Mouse (Mus musculus) kidney, embryonic 14.5 days (tissue): ENCODE measurements around the gene Ttyh3. TPM values are rescaled to one million over a fixed set of nuclear protein-coding genes. Genes with fewer than 3 reads are reported as not detected.

Experiments used
- ATAC-seq: fragments of 200-750 bp; cut with Nextera tagmentation; 2 replicates; pipeline ENCODE4 v1.8.0; 2017; ENCODE audit warnings: moderate number of reproducible peaks, mild to moderate bottlenecking, moderate TSS enrichment, moderate library complexity; ENCODE audit not compliant: low FRiP score, low TSS enrichment
- H3K27ac ChIP-seq: fragments of 300-500 bp; sonication (generic); 2 replicates; pipeline ENCODE4 v1.5.1; 2014; ENCODE audit warnings: low read depth, mild to moderate bottlenecking, low read length, moderate library complexity, mixed read lengths
- H3K27me3 ChIP-seq: fragments of 300-500 bp; sonication (generic); 2 replicates; pipeline ENCODE4 v1.6.1; 2014; ENCODE audit warnings: mild to moderate bottlenecking, low read length; ENCODE audit not compliant: control insufficient read depth, insufficient read depth
- H3K36me3 ChIP-seq: fragments of 300-500 bp; sonication (generic); 2 replicates; pipeline ENCODE4 v1.6.1; 2014; ENCODE audit warnings: low read length, mixed read lengths; ENCODE audit not compliant: control insufficient read depth, insufficient read depth
- H3K4me1 ChIP-seq: fragments of 300-500 bp; sonication (generic); 2 replicates; pipeline ENCODE4 v1.6.1; 2014; ENCODE audit warnings: low read length, mixed read lengths; ENCODE audit not compliant: control insufficient read depth, insufficient read depth
- H3K4me2 ChIP-seq: fragments of 300-500 bp; sonication (generic); replicated peaks from 2 replicates; pipeline ENCODE4 v1.6.1; 2014; ENCODE audit warnings: low read depth, mild to moderate bottlenecking, low read length
- H3K4me3 ChIP-seq: fragments of 300-500 bp; sonication (generic); 2 replicates; pipeline ENCODE4 v1.5.1; 2014; ENCODE audit warnings: mild to moderate bottlenecking, low read length
- H3K9ac ChIP-seq: fragments of 300-500 bp; sonication (generic); 2 replicates; pipeline ENCODE4 v1.6.1; 2014; ENCODE audit warnings: low read depth, mild to moderate bottlenecking, low read length, moderate library complexity
- H3K9me3 ChIP-seq: fragments of 300-500 bp; sonication (generic); 2 replicates; pipeline ENCODE4 v1.6.1; 2016; ENCODE audit warnings: low read length; ENCODE audit not compliant: control insufficient read depth
- WGBS: fragments of 180-500 bp; shearing (Covaris S2); extraction: QIAGEN DNeasy Blood & Tissue Kit; methylation state at CpG from one replicate; pipeline ENCODE4 v1.1.7; 2014; 5-methylcytosine and 5-hydroxymethylcytosine counted together
- polyA plus RNA-seq: library from polyadenylated mRNA; unstranded; fragments of >200 nt; fragmentation: Nextera tagmentation; extraction: Ambion mirVana; gene quantifications from 2 replicates; pipeline ENCODE4 v1.2.1, GENCODE M21; 2014

Ttyh3 gene
- polyA plus RNA-seq, 1 experiment from 2014 or later: 48.5 TPM

DNA sequence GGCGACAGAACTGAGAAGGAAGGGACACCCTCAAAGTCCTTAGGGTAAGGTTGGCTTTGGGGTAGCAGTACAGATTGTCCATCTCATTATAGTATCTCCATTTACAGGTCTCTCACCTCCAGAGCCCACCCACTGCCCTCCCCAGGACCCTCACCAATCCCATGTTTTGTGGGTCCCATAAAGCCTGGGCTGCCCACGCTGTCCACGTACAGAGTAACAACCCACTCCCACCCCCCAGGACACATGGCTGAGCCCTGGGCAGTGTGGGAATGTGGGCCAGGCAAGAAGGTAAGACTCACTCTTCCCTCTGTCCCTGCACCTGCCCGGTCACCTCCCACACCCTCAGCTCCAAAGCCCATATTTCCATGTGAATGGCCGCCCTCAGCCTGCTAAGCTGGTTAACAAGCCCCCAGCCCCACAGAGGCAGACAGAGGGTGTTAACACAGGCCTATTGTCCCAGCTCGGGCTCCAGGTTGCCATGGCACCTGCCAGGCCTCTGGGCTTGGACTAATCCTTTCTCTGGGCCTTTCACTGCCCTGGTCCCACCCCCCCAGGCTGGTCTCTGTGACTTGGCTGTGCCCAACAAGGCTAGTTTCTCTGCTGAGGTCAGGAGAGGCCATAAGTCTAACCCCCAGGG lies 65.0 kb downstream of the Ttyh3 start:
- H3K4me2 ChIP-seq: no peak overlapping the region
- 0 out of 2 replicates have a peak overlapping the region, but pooled peaks have one; percentile 4 for H3K9ac ChIP-seq
- no peaks in the 10 kb centered on the region for H3K9me3 ChIP-seq
- H3K27me3 ChIP-seq: no peaks in the 10 kb centered on the region
- H3K36me3 ChIP-seq: no peaks in the 10 kb centered on the region
- no peak for ATAC-seq
- WGBS: 25% methylated on average over 6 of the region's 6 CpGs
- peaks cover 46% of the 10 kb centered on the region for H3K4me1 ChIP-seq
- no peak overlapping the region for H3K4me3 ChIP-seq
- 0 out of 2 replicates have a peak overlapping the region, but pooled peaks have one; percentile 43 for H3K27ac ChIP-seq

- no peak overlapping the region for H3K4me2 ChIP-seq
- H3K4me1 ChIP-seq: peaks cover 51% of the 10 kb centered on the region
- H3K27ac ChIP-seq: 0 out of 2 replicates have a peak overlapping the region, but pooled peaks have one; percentile 32
These were observed 65.7 kb downstream of the Ttyh3 start for GRCm38 (mm10) chr5:140582995-140583731.

GRCm38 (mm10) chr5:140581569-140581968 lies 67.3 kb downstream of the Ttyh3 start:
- ATAC-seq: peak; percentile 78
- Histone ChIP-seq H3K4me1 (peaks cover 51% of the 10 kb centered on the region), H3K36me3 (no peaks in the 10 kb centered on the region), H3K9me3 (no peaks in the 10 kb centered on the region), H3K4me2 (no peak overlapping the region), H3K4me3 (no peak overlapping the region), H3K27me3 (no peaks in the 10 kb centered on the region), H3K27ac (peak overlapping the region; percentile 38; the same call in 1 of the 2 replicates), H3K9ac (no peak overlapping the region)
- 8% methylated on average over 5 of the region's 5 CpGs for WGBS

More at GRCm38 (mm10) chr5:140582995-140583731, 65.7 kb downstream of the Ttyh3 start:
- Histone ChIP-seq H3K36me3 (no peaks in the 10 kb centered on the region), H3K9ac (no peak overlapping the region), H3K9me3 (no peaks in the 10 kb centered on the region), H3K27me3 (no peaks in the 10 kb centered on the region), H3K4me3 (no peak overlapping the region)
- ATAC-seq: 0 out of 2 replicates have a peak, but pooled peaks have one; percentile 21
- 33% methylated on average over 8 of the region's 8 CpGs for WGBS

DNA sequence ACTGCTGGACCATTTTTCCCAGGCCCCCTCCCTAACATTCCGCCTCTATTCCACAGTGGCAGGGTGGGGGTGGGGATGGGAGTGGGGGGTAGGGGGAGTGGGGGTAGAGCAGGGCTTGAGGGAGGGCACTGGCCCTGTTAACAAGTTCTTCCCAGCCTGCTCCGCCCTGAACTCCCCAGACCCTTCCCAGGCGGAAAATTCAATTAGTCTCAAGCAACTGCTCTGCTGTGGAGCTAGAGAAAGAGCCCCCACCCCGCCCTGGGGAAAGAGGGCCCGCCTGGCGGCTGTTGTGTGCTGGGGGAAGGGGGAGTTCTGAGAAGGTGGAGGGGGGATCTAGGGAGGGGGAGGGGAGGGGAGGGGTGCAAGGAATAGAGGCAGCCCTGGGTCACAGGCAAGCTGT lies 69.1 kb downstream of the Ttyh3 start:
- no peaks in the 10 kb centered on the region for H3K36me3 ChIP-seq
- no peak overlapping the region for H3K9ac ChIP-seq
- peak; percentile 47; the same call in 1 of the 2 replicates for ATAC-seq
- no peak overlapping the region for H3K4me3 ChIP-seq
- H3K27ac ChIP-seq: peak overlapping the region; percentile 19
- peaks cover 51% of the 10 kb centered on the region for H3K4me1 ChIP-seq
- WGBS: 11% methylated on average over 6 of the region's 6 CpGs
- H3K27me3 ChIP-seq: no peaks in the 10 kb centered on the region
- no peaks in the 10 kb centered on the region for H3K9me3 ChIP-seq
- no peak overlapping the region for H3K4me2 ChIP-seq

GRCm38 (mm10) chr5:140579221-140579620 lies 69.6 kb downstream of the Ttyh3 start:
- H3K4me1 ChIP-seq: peaks cover 47% of the 10 kb centered on the region
- H3K4me3 ChIP-seq: no peak overlapping the region

GRCm38 (mm10) chr5:140575381-140575866 lies 73.4 kb downstream of the Ttyh3 start:
- Histone ChIP-seq H3K9ac (no peak overlapping the region), H3K36me3 (no peaks in the 10 kb centered on the region), H3K4me2 (no peak overlapping the region), H3K4me3 (no peak overlapping the region), H3K27ac (no peak overlapping the region), H3K4me1 (peaks cover 20% of the 10 kb centered on the region; the same call in 1 of the 2 replicates), H3K9me3 (no peaks in the 10 kb centered on the region), H3K27me3 (no peaks in the 10 kb centered on the region)
- ATAC-seq: no peak
- WGBS: 60% methylated on average over 5 of the region's 5 CpGs

More at GRCm38 (mm10) chr5:140579221-140579620, 69.6 kb downstream of the Ttyh3 start:
- ATAC-seq: no peak
- no peak overlapping the region for H3K9ac ChIP-seq
- H3K27ac ChIP-seq: no peak overlapping the region
- H3K27me3 ChIP-seq: no peaks in the 10 kb centered on the region
- H3K4me2 ChIP-seq: no peak overlapping the region
- WGBS: 39% methylated on average over 9 of the region's 9 CpGs
- H3K9me3 ChIP-seq: no peaks in the 10 kb centered on the region
- H3K36me3 ChIP-seq: no peaks in the 10 kb centered on the region

DNA sequence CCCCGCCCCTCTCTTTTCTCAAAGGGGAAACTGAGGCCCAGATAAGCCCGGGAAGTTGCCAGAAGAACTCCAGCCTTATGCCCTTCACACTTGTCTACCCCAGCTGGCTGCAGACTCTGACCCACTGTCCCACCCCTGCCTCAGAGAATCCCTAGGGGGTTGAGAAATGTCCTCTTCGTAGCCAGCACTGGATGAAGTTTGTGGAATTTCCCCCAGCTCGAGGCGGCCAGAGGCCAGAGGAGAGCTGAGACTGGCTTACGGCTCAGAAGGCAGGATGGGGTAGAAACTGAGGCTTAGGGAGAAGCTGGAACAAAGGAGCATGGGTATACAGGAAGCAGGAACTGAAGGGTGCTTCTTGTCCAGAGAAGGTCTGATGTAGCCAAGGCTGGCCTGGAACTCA lies 76.2 kb downstream of the Ttyh3 start:
- Histone ChIP-seq H3K27me3 (no peaks in the 10 kb centered on the region), H3K36me3 (no peaks in the 10 kb centered on the region), H3K4me3 (no peak overlapping the region), H3K9ac (no peak overlapping the region), H3K4me1 (peaks cover 10% of the 10 kb centered on the region), H3K4me2 (no peak overlapping the region), H3K27ac (no peak overlapping the region), H3K9me3 (no peaks in the 10 kb centered on the region)
- WGBS: 69% methylated on average over 6 of the region's 6 CpGs
- ATAC-seq: no peak

DNA sequence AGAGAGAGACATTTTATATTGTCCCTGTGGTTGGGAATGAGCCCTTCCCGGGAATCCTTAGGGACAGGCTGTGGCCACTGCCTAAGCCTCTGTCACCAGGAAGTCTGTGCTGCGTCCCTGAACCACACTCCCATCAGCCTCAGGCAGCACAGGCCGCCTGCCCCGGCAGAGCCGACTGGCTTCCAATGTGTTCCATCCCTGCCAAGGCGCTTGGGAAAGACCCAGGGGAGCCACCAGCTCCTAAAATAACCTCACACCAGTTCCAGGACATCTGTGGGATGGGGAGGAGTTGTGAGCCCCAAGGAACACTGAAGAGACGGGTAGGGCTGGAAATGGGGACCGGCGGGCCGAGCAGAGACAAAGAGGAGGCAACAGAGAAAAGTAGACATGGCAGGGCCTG lies 77.2 kb downstream of the Ttyh3 start:
- ATAC-seq: no peak
- Histone ChIP-seq H3K27me3 (no peaks in the 10 kb centered on the region), H3K9me3 (no peaks in the 10 kb centered on the region), H3K9ac (no peak overlapping the region), H3K4me3 (no peak overlapping the region), H3K4me1 (peaks cover 15% of the 10 kb centered on the region), H3K36me3 (no peaks in the 10 kb centered on the region), H3K4me2 (no peak overlapping the region), H3K27ac (no peak overlapping the region)
- 68% methylated on average over 10 of the region's 10 CpGs for WGBS

DNA sequence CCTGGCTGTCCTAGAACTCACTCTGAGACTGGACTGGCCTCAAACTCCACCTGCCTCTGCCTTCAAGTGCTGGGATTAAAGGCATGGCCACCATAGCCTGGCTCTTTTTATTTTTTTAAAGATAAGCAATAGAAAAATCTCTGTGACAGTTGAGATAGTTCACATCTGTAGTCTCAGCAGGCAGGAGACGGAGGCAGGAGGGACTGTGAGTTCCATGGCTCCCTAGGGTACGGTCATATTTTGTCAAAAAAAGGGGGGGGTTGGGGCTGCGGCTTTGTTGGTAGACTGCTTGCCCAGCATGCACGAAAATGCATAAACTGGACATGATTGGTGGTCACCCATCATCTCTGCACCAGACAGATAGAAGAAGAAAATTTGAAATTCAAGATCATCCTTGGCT lies 77.6 kb downstream of the Ttyh3 start:
- Histone ChIP-seq H3K27me3 (no peaks in the 10 kb centered on the region), H3K36me3 (no peaks in the 10 kb centered on the region), H3K4me2 (no peak overlapping the region), H3K4me3 (no peak overlapping the region), H3K27ac (no peak overlapping the region), H3K9ac (no peak overlapping the region), H3K4me1 (peaks cover 17% of the 10 kb centered on the region), H3K9me3 (no peaks in the 10 kb centered on the region)
- 52% methylated on average over 4 of the region's 4 CpGs for WGBS
- no peak for ATAC-seq
